Mouse (Mus musculus) G1E (cell line): ENCODE results near the gene Tshz2.

Experiments
- CTCF ChIP-seq: IDR thresholded peaks from 2 replicates; pipeline ENCODE4 v1.5.1; 2012; ENCODE audit warnings: low read depth, low read length, inconsistent platforms, mixed read lengths
- GATA1 ChIP-seq: IDR thresholded peaks from 2 replicates; pipeline ENCODE4 v1.6.1; 2012; ENCODE audit warnings: borderline replicate concordance, low read length, inconsistent platforms, mixed read lengths
- GATA2 ChIP-seq: IDR thresholded peaks from 2 replicates; pipeline ENCODE4 v1.6.1; 2012; ENCODE audit warnings: low read depth, low read length, inconsistent platforms, borderline replicate concordance
- TAL1 ChIP-seq: conservative IDR thresholded peaks from 2 replicates; pipeline ENCODE4 v1.6.1; 2012; ENCODE audit warnings: low read depth, low read length, inconsistent platforms, mixed read lengths

DNA sequence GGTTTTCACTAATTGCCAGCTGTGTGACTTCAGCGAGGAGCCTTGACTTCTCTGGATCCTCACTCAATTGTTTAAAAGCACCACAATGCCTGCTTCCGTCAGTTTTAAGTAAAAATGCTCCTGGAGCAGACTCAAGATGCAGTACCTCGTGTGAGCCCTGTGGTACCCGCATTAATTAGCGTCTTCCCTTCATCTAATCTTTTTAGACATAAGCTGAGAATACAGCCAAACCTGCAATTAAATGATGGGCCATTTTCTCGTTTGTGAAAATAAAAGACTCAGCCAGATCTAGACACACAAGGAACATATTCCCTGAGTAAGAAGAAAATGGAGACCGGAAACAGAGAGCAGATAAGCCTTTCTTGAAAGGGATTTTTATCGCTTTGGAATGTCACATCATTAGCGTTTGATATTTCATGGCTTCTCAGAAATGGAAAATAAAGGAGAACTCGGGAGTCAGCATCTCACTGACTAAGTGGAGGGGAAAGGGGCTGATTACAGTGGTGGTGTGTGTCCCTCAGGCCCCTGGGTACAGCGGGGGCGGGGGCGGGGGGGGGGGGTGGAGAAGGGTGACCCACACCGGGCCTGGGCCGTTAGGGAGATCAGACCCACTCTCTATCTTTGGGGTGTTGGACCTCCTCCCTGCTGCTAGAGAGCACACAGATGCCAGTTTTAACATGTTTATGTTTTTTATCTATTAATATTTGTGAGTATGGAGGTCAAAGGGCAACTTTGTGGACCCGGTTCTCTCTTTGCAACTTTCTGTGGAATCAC, 364.6 kb downstream of the Tshz2 start:
- no peak for TF ChIP-seq GATA1
- no peak for TF ChIP-seq CTCF
- no peak for TF ChIP-seq TAL1
- TF ChIP-seq GATA2, result no peak
